Comparison of ENCODE assay signal across 8 mouse cellular contexts in the genomic region with DNA sequence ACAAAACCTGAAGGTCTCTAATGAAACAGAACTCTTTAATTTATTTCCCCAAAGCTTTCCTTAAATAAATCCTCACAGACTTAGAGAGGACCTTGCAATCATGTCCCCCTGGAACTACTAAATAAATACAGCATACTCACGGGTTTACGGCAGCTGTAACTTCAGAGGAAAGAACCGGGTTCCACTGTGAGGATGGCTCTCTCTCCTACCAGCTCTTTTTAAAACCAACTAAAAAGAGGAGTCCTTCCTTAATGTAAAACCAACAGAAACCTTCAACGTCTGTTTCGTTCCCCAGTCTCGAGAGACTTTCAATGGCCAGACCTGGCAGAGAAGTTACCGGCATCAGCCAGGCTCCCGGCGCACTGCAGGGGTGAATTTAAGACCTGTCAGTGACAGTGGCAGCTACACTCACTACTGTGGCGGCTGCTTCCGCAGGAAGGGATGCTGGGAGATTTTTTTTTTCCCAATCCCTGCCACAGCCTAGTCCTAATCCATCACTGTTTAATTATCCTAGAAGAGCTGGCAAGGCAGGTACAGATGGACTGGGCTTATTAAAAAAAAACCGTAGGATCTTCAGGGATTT. TPM values are rescaled to one million over a fixed set of nuclear protein-coding genes. Genes with fewer than 3 reads are reported as not detected.
DNase-seq lines count a peak whose midpoint lies in the region; ATAC-seq and TF ChIP-seq lines count a peak whose summit lies in the region.

No protein-coding gene starts in this region.

- peak overlapping the region; percentile 56 for H3K27ac ChIP-seq in forebrain, embryonic 10.5 days
- peak overlapping the region; percentile 77 for H3K27ac ChIP-seq in hindbrain, embryonic 15.5 days (replicated peaks)
- H3K27ac ChIP-seq in limb, embryonic 11.5 days (replicated peaks; ENCODE audit: low read depth, low read length): no peak overlapping the region
- no peak overlapping the region for H3K27ac ChIP-seq in neural tube, embryonic 11.5 days (ENCODE audit: low read depth, low read length)

- peak; percentile 81 for ATAC-seq in hindbrain, embryonic 15.5 days (ENCODE audit: low FRiP score, low read depth)
- ATAC-seq in limb, embryonic 11.5 days (ENCODE audit: insufficient number of reproducible peaks, low FRiP score, low TSS enrichment, low read depth): no peak
- ATAC-seq in neural tube, embryonic 11.5 days (ENCODE audit: insufficient read depth, low FRiP score, low TSS enrichment): peak; percentile 87

- H3K27me3 ChIP-seq in E14TG2a.4 (ENCODE audit: insufficient read depth, low read length): no peaks in the 10 kb centered on the region
- peaks cover 8% of the 10 kb centered on the region for H3K27me3 ChIP-seq in forebrain, embryonic 10.5 days (ENCODE audit: poor library complexity, severe bottlenecking)
- no peaks in the 10 kb centered on the region for H3K27me3 ChIP-seq in hindbrain, embryonic 15.5 days
- no peaks in the 10 kb centered on the region for H3K27me3 ChIP-seq in limb, embryonic 11.5 days (ENCODE audit: control insufficient read depth, insufficient read depth, low read length)
- no peaks in the 10 kb centered on the region for H3K27me3 ChIP-seq in neural tube, embryonic 11.5 days (ENCODE audit: control insufficient read depth, insufficient read depth, low read length)

- peak overlapping the region; percentile 54 for H3K9ac ChIP-seq in hindbrain, embryonic 15.5 days
- H3K9ac ChIP-seq in limb, embryonic 11.5 days (ENCODE audit: low read length): peak overlapping the region; percentile 14; the same call in 1 of the 2 replicates
- peak overlapping the region; percentile 45 for H3K9ac ChIP-seq in neural tube, embryonic 11.5 days (ENCODE audit: low read length)

- no peaks in the 10 kb centered on the region for H3K9me3 ChIP-seq in E14TG2a.4 (ENCODE audit: low read length)
- H3K9me3 ChIP-seq in forebrain, embryonic 10.5 days: no peaks in the 10 kb centered on the region
- H3K9me3 ChIP-seq in hindbrain, embryonic 15.5 days: no peaks in the 10 kb centered on the region
- no peaks in the 10 kb centered on the region for H3K9me3 ChIP-seq in limb, embryonic 11.5 days (ENCODE audit: control insufficient read depth, low read length)
- H3K9me3 ChIP-seq in neural tube, embryonic 11.5 days (ENCODE audit: control insufficient read depth, low read length): no peaks in the 10 kb centered on the region

- H3K4me2 ChIP-seq in hindbrain, embryonic 15.5 days: peak overlapping the region; percentile 66
- H3K4me2 ChIP-seq in limb, embryonic 11.5 days (ENCODE audit: low read depth, severe bottlenecking): peak overlapping the region; percentile 61
- H3K4me2 ChIP-seq in neural tube, embryonic 11.5 days (ENCODE audit: low read depth): peak overlapping the region; percentile 61

- DNase-seq in brain, adult 2 months (ENCODE audit: low read depth, low spot score): peak; percentile 90
- DNase-seq in forebrain, embryonic 10.5 days (ENCODE audit: extremely low spot score, low spot score): peak; percentile 43
- peak; percentile 70 for DNase-seq in limb, embryonic 11.5 days (ENCODE audit: low spot score)
- peak; percentile 67 for DNase-seq in neural tube, embryonic 11.5 days (ENCODE audit: low spot score)
- DNase-seq in thymus, postnatal 10 days (ENCODE audit: low spot score in 2 of 2): no peak
- no peak for DNase-seq in ovary, adult 18-20 months (ENCODE audit: low spot score)

- H3K4me3 ChIP-seq in E14TG2a.4 (replicated peaks; ENCODE audit: low read length): peak overlapping the region; percentile 60
- peak overlapping the region; percentile 55 for H3K4me3 ChIP-seq in forebrain, embryonic 10.5 days
- peak overlapping the region; percentile 51 for H3K4me3 ChIP-seq in hindbrain, embryonic 15.5 days
- peak overlapping the region; percentile 18 for H3K4me3 ChIP-seq in limb, embryonic 11.5 days (ENCODE audit: low read depth, low read length)
- H3K4me3 ChIP-seq in neural tube, embryonic 11.5 days (ENCODE audit: low read depth, low read length): peak overlapping the region; percentile 28

- 4% methylated on average over 12 of the region's 12 CpGs for WGBS in forebrain, embryonic 10.5 days
- WGBS in hindbrain, embryonic 15.5 days: 2% methylated on average over 12 of the region's 12 CpGs
- 1% methylated on average over 12 of the region's 12 CpGs for WGBS in limb, embryonic 11.5 days
- WGBS in neural tube, embryonic 11.5 days: 4% methylated on average over 12 of the region's 12 CpGs

- no peak for TF ChIP-seq CTCF in E14TG2a.4 (conservative IDR thresholded peaks at IDR 0.05; ENCODE audit: low read length)

- H3K4me1 ChIP-seq in E14TG2a.4 (replicated peaks; ENCODE audit: low read depth, low read length): peaks cover 70% of the 10 kb centered on the region
- peaks cover 28% of the 10 kb centered on the region for H3K4me1 ChIP-seq in forebrain, embryonic 10.5 days
- peaks cover 17% of the 10 kb centered on the region for H3K4me1 ChIP-seq in hindbrain, embryonic 15.5 days (replicated peaks)
- H3K4me1 ChIP-seq in limb, embryonic 11.5 days (ENCODE audit: control insufficient read depth, insufficient read depth, low read length): peaks cover 3% of the 10 kb centered on the region; the same call in 1 of the 2 replicates
- no peaks in the 10 kb centered on the region; the same call in 1 of the 2 replicates for H3K4me1 ChIP-seq in neural tube, embryonic 11.5 days (ENCODE audit: control insufficient read depth, insufficient read depth, low read length)

- H3K36me3 ChIP-seq in E14TG2a.4 (ENCODE audit: insufficient read depth, low read length): peaks cover 40% of the 10 kb centered on the region
- no peaks in the 10 kb centered on the region for H3K36me3 ChIP-seq in forebrain, embryonic 10.5 days (replicated peaks)
- no peaks in the 10 kb centered on the region for H3K36me3 ChIP-seq in hindbrain, embryonic 15.5 days
- no peaks in the 10 kb centered on the region for H3K36me3 ChIP-seq in limb, embryonic 11.5 days (ENCODE audit: control insufficient read depth, insufficient read depth, low read length)
- no peaks in the 10 kb centered on the region for H3K36me3 ChIP-seq in neural tube, embryonic 11.5 days (ENCODE audit: control insufficient read depth, insufficient read depth, low read length)

RNA-seq across cellular contexts. Expression of gene Ttc39b, which starts 39.2 kb away (rescaled TPM):
- polyA plus RNA-seq in forebrain, embryonic 10.5 days (2016; fragmentation: Nextera tagmentation; extraction: Ambion mirVana): 1.7 and 3.1 TPM in 2 replicates
- polyA plus RNA-seq in hindbrain, embryonic 15.5 days (2015; fragmentation: Nextera tagmentation; extraction: Ambion mirVana): 6.4 and 6.8 TPM in 2 replicates
- polyA plus RNA-seq in limb, embryonic 11.5 days (2014; fragmentation: Nextera tagmentation; extraction: Ambion mirVana): 2.2 and 2.4 TPM in 2 replicates
- polyA plus RNA-seq in neural tube, embryonic 11.5 days (2014; fragmentation: Nextera tagmentation; extraction: Ambion mirVana): 2.6 and 3.4 TPM in 2 replicates

Comparison
In these comparisons a context has a peak if more than half of its experiments do, and no peak if none do; other contexts are left out.
1. DNase-seq: peak in brain, adult 2 months (single experiment), forebrain, embryonic 10.5 days (single experiment), limb, embryonic 11.5 days (single experiment) and neural tube, embryonic 11.5 days (single experiment); none in thymus, postnatal 10 days (0 of 2) and ovary, adult 18-20 months (single experiment).
2. H3K27ac ChIP-seq: peak in forebrain, embryonic 10.5 days (single experiment) and hindbrain, embryonic 15.5 days (single experiment); none in limb, embryonic 11.5 days (single experiment) and neural tube, embryonic 11.5 days (single experiment).
3. Peak in every context shown above with its lines, with median percentiles within 50 percentile points of each other: H3K4me3 ChIP-seq, H3K4me2 ChIP-seq and H3K9ac ChIP-seq.